Mouse (Mus musculus) urinary bladder, postnatal 10 days (tissue): ENCODE results near the gene Dhh.

Source experiments
- DNase-seq: peaks from one replicate; pipeline ENCODE4 v3.0.0; 2022; ENCODE audit warnings: low spot score

Gene Dhh

GRCm38 (mm10) chr15:98850668-98851067, 47.7 kb downstream of the Dhh start:
- no peak for DNase-seq

- no peak for DNase-seq
These were observed 48.3 kb downstream of the Dhh start for GRCm38 (mm10) chr15:98849956-98850600.

DNA sequence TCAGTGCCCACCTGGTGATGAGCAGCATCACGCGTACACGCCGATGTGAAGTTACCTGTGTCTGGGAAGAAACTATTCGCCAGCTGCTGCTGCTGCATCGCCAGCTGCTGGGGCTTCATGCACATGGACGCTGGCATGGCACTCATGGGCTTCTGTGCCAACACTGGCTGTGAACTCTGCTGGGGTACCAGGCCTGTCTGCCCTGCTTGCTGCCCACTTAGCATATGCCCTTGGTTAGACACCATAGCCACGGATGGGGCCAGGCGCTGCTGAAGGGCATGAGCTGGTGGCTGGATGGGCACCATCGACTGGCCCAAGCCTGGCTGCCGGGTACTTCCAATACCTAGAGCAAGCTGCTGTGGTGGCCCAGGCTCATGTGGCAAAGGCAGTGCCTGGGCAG, 49.2 kb downstream of the Dhh start:
- no peak for DNase-seq

DNA sequence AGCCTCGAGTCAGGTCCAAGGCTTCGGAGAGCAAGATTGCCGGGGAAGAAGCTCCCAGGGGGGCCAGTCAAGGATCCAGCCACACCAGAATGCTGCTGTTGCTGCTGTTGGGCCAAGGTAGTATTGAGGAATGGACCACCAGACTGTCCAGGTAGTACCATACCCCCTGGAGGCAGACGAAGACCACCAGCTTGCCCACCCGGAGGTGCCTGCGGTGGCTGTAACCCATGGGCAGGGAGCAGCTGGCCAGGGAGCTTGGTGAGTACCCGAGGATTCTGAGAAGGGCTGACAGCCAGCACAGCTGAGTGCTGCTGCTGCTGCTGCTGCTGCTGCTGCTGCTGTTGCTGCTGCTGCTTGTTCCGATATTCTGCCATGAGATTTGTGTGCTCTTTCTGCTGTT, 52.2 kb downstream of the Dhh start:
- DNase-seq, result no peak

GRCm38 (mm10) chr15:98845149-98845548, 53.2 kb downstream of the Dhh start:
- no peak for DNase-seq

- no peak for DNase-seq
These were observed 54.6 kb downstream of the Dhh start for GRCm38 (mm10) chr15:98843595-98844223.
